24 mouse cellular contexts compared by ENCODE assay signal in the genomic region with DNA sequence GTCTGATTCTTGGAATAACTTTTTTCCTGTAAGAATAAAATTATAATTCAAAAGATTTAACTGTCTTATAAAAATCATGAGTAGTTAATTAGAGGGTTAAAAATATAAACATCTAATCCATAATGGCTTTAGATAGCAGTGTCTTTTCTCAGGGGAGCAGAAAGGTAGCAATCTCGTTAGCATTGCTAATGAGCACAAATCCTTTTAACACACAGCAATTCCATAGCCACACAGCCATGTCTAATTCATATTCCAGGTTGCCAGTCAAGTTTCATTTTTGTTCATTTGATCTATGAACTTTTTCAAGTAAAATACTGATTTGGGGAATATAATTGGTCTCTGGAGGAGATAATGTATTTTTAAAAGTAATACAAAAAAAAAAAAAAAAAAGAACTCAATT.
"Had no signal": no experiment of that assay in that cellular context is flagged by ENCODE, and none has a peak within 500 bp of the region (broad histone marks: within the 10 kb centered on the region; RNA-seq: fewer than 3 reads in every experiment).

No protein-coding gene starts in this region.

- DNase-seq: gastrocnemius, postnatal 14 days; gastrocnemius, postnatal 36 days; heart, adult 2 months; heart, postnatal 14 days; heart, postnatal 36 days; kidney, adult 11 months; kidney, adult 2 months; kidney, adult 9 months; kidney, postnatal 14 days; kidney, postnatal 36 days; layer of hippocampus, adult 9-11 months; layer of hippocampus, postnatal 36 days; left cerebral cortex, postnatal 4 days had no signal

- H3K4me3 ChIP-seq: heart, adult 2 months; heart, embryonic 13.5 days; heart, embryonic 15.5 days; hindbrain, embryonic 13.5 days; hindbrain, embryonic 15.5 days; kidney, embryonic 15.5 days; limb, embryonic 13.5 days; limb, embryonic 15.5 days had no signal

- H3K36me3 ChIP-seq: heart, embryonic 13.5 days; heart, embryonic 15.5 days; hindbrain, embryonic 13.5 days; hindbrain, embryonic 15.5 days; kidney, embryonic 15.5 days; limb, embryonic 13.5 days; limb, embryonic 15.5 days had no signal

- ATAC-seq: hindbrain, postnatal 0 days; intestine, embryonic 16.5 days had no signal

- H3K4me1 ChIP-seq: heart, embryonic 13.5 days; heart, embryonic 15.5 days; hindbrain, embryonic 13.5 days; hindbrain, embryonic 15.5 days; kidney, embryonic 15.5 days; limb, embryonic 13.5 days; limb, embryonic 15.5 days had no signal

- H3K27me3 ChIP-seq: heart, embryonic 13.5 days; heart, embryonic 15.5 days; hindbrain, embryonic 13.5 days; hindbrain, embryonic 15.5 days; kidney, embryonic 15.5 days; limb, embryonic 13.5 days; limb, embryonic 15.5 days had no signal

- H3K4me2 ChIP-seq: heart, embryonic 11.5 days; heart, embryonic 13.5 days; heart, embryonic 15.5 days; hindbrain, embryonic 13.5 days; hindbrain, embryonic 15.5 days; kidney, embryonic 15.5 days; limb, embryonic 13.5 days; limb, embryonic 15.5 days had no signal

- H3K27ac ChIP-seq: heart, adult 2 months; heart, embryonic 13.5 days; heart, embryonic 15.5 days; hindbrain, embryonic 13.5 days; hindbrain, embryonic 15.5 days; hindbrain, postnatal 0 days; kidney, embryonic 15.5 days; kidney, postnatal 0 days; limb, embryonic 13.5 days; limb, embryonic 15.5 days had no signal

- H3K9ac ChIP-seq: heart, embryonic 13.5 days; heart, embryonic 15.5 days; hindbrain, embryonic 13.5 days; hindbrain, embryonic 15.5 days; kidney, embryonic 15.5 days; limb, embryonic 13.5 days; limb, embryonic 15.5 days had no signal

- H3K9me3 ChIP-seq: heart, embryonic 13.5 days; heart, embryonic 15.5 days; hindbrain, embryonic 13.5 days; hindbrain, embryonic 15.5 days; kidney, embryonic 15.5 days; limb, embryonic 13.5 days; limb, embryonic 15.5 days had no signal
